Comparison of ENCODE assay signal across 9 mouse cellular contexts in the genomic region with DNA sequence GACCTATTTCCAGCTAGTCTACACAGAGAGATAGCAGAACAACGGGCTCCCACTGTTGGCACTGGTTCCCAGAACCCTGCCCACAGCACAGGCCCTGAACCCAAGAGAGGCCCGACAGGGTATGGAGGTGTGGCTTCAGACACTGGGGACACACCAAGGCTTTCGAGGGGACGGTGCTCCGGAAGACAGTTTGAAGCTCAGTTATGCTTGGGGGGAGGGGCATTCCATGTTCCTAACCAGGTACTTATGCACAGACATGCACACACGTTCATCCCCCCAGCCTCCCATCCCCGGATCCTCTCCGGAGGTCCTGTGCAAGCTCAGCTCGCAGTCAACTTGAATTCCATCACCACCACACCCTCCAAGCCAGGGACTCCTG. TPM values are rescaled to one million over a fixed set of nuclear protein-coding genes. Genes with fewer than 3 reads are reported as not detected.
DNase-seq lines count a peak whose midpoint lies in the region; ATAC-seq and TF ChIP-seq lines count a peak whose summit lies in the region.
"Had no signal": no experiment of that assay in that cellular context is flagged by ENCODE, and none has a peak within 500 bp of the region (broad histone marks: within the 10 kb centered on the region; RNA-seq: fewer than 3 reads in every experiment).

No protein-coding gene starts in this region.

- WGBS in heart, postnatal 0 days: 44% methylated on average over 9 of the region's 9 CpGs
- WGBS in forebrain, embryonic 10.5 days: 60% methylated on average over 9 of the region's 9 CpGs
- 57% methylated on average over 9 of the region's 9 CpGs for WGBS in limb, embryonic 13.5 days
- 34% methylated on average over 9 of the region's 9 CpGs for WGBS in stomach, postnatal 0 days

- TF ChIP-seq CTCF in heart, postnatal 0 days (IDR thresholded peaks at IDR 0.05; ENCODE audit: low read depth): no peak
- no peak for TF ChIP-seq CTCF in stomach, postnatal 0 days (IDR thresholded peaks at IDR 0.05; ENCODE audit: low read depth)

- H3K9ac ChIP-seq in heart, postnatal 0 days (replicated peaks; ENCODE audit: low read depth, low read length): no peak overlapping the region
- no peak overlapping the region for H3K9ac ChIP-seq in limb, embryonic 13.5 days
- H3K9ac ChIP-seq in stomach, postnatal 0 days (ENCODE audit: low read length): no peak overlapping the region

- DNase-seq in heart, postnatal 0 days (ENCODE audit: low spot score): no peak
- DNase-seq in heart, adult 18-20 months: no peak
- no peak for DNase-seq in forebrain, embryonic 10.5 days (ENCODE audit: extremely low spot score, low spot score)
- peak; percentile 57 for DNase-seq in stomach, postnatal 0 days (ENCODE audit: low spot score)
- no peak for DNase-seq in gastrocnemius, postnatal 10 days
- DNase-seq in natural killer cell, adult 2 months (ENCODE audit: low spot score in 2 of 2): no peak
- no peak for DNase-seq in gastrocnemius, postnatal 14 days
- DNase-seq: heart, postnatal 10 days had no signal

- H3K27ac ChIP-seq in heart, postnatal 0 days (ENCODE audit: low read depth): peak overlapping the region; percentile 47; the same call in 1 of the 2 replicates
- H3K27ac ChIP-seq in forebrain, embryonic 10.5 days: peak overlapping the region; percentile 70
- H3K27ac ChIP-seq in limb, embryonic 13.5 days: no peak overlapping the region
- no peak overlapping the region for H3K27ac ChIP-seq in stomach, postnatal 0 days (replicated peaks)

- H3K4me1 ChIP-seq in heart, postnatal 0 days (ENCODE audit: control insufficient read depth, insufficient read depth): no peaks in the 10 kb centered on the region
- peaks cover 82% of the 10 kb centered on the region for H3K4me1 ChIP-seq in forebrain, embryonic 10.5 days
- peaks cover 29% of the 10 kb centered on the region for H3K4me1 ChIP-seq in limb, embryonic 13.5 days
- H3K4me1 ChIP-seq in stomach, postnatal 0 days (replicated peaks; ENCODE audit: control insufficient read depth, insufficient read depth): 0 out of 2 replicates have a peak, but pooled peaks cover 8% of the 10 kb centered on the region

- no peak overlapping the region for H3K4me3 ChIP-seq in heart, postnatal 0 days (ENCODE audit: low read depth, low read length)
- H3K4me3 ChIP-seq in forebrain, embryonic 10.5 days: peak overlapping the region; percentile 21; the same call in 1 of the 2 replicates
- H3K4me3 ChIP-seq in limb, embryonic 13.5 days: no peak overlapping the region
- H3K4me3 ChIP-seq in stomach, postnatal 0 days (ENCODE audit: low read depth, low read length): no peak overlapping the region

- H3K4me2 ChIP-seq in heart, postnatal 0 days (ENCODE audit: low read depth, low read length): peak overlapping the region; percentile 11; the same call in 1 of the 2 replicates
- 0 out of 2 replicates have a peak overlapping the region, but pooled peaks have one; percentile 3 for H3K4me2 ChIP-seq in limb, embryonic 13.5 days (replicated peaks)
- no peak overlapping the region for H3K4me2 ChIP-seq in stomach, postnatal 0 days (replicated peaks; ENCODE audit: low read depth)

- no peaks in the 10 kb centered on the region for H3K36me3 ChIP-seq in heart, postnatal 0 days (replicated peaks; ENCODE audit: control insufficient read depth, insufficient read depth, low read length)
- H3K36me3 ChIP-seq in forebrain, embryonic 10.5 days (replicated peaks): peaks cover 13% of the 10 kb centered on the region
- H3K36me3 ChIP-seq in limb, embryonic 13.5 days: no peaks in the 10 kb centered on the region
- no peaks in the 10 kb centered on the region for H3K36me3 ChIP-seq in stomach, postnatal 0 days (ENCODE audit: control insufficient read depth, insufficient read depth, low read length)

- intact Hi-C loops in gastrocnemius, postnatal 14 days (cut with DNase I; ENCODE audit: low total_unique reads): loop anchor here (10.0 kb wide), 1 partner anchor 287 kb away; no protein-coding TSS in a partner anchor

- H3K27me3 ChIP-seq in heart, postnatal 0 days (ENCODE audit: control insufficient read depth, insufficient read depth, low read length): 0 out of 2 replicates have a peak, but pooled peaks cover 4% of the 10 kb centered on the region
- peaks cover 27% of the 10 kb centered on the region for H3K27me3 ChIP-seq in forebrain, embryonic 10.5 days (ENCODE audit: poor library complexity, severe bottlenecking)
- H3K27me3 ChIP-seq in limb, embryonic 13.5 days: peaks cover 10% of the 10 kb centered on the region
- H3K27me3 ChIP-seq in stomach, postnatal 0 days (ENCODE audit: control insufficient read depth, insufficient read depth, low read length): no peaks in the 10 kb centered on the region

- no peak for ATAC-seq in heart, postnatal 0 days (ENCODE audit: insufficient read depth, low read depth)
- no peak for ATAC-seq in limb, embryonic 13.5 days (ENCODE audit: low FRiP score, low read depth)
- ATAC-seq in stomach, postnatal 0 days (ENCODE audit: low FRiP score, low TSS enrichment): no peak

- H3K9me3 ChIP-seq in heart, postnatal 0 days (replicated peaks; ENCODE audit: control insufficient read depth, low read length): no peaks in the 10 kb centered on the region
- no peaks in the 10 kb centered on the region for H3K9me3 ChIP-seq in forebrain, embryonic 10.5 days
- H3K9me3 ChIP-seq in limb, embryonic 13.5 days: no peaks in the 10 kb centered on the region
- no peaks in the 10 kb centered on the region for H3K9me3 ChIP-seq in stomach, postnatal 0 days (ENCODE audit: control insufficient read depth, low read length)

- no peak for TF ChIP-seq EP300 in heart, postnatal 0 days (IDR thresholded peaks at IDR 0.05; ENCODE audit: low read depth)
- no peak for TF ChIP-seq EP300 in stomach, postnatal 0 days (optimal IDR thresholded peaks at IDR 0.05)

RNA-seq across cellular contexts. Expression of a gene that starts 4.8 kb away (rescaled TPM):
- total RNA-seq in heart, postnatal 0 days (2014; rRNA removed; ENCODE audit: low replicate concordance): 74.3 and 77.2 TPM in 2 replicates
- 15.1 and 17.4 TPM in 2 replicates for polyA plus RNA-seq in heart, postnatal 0 days (2015; fragmentation: Nextera tagmentation; extraction: Ambion mirVana)
- 10 to 100 TPM; 26.7 to 30.5 TPM for total RNA-seq in heart, adult 18-20 months (2021)
- polyA plus RNA-seq in forebrain, embryonic 10.5 days (2016; fragmentation: Nextera tagmentation; extraction: Ambion mirVana): 74.4 and 77.0 TPM in 2 replicates
- 17.6 and 24.6 TPM in 2 replicates for polyA plus RNA-seq in limb, embryonic 13.5 days (2015; fragmentation: Nextera tagmentation; extraction: Ambion mirVana)
- 17.3 and 27.8 TPM in 2 replicates for polyA plus RNA-seq in stomach, postnatal 0 days (2015; fragmentation: Nextera tagmentation; extraction: Ambion mirVana)
- total RNA-seq in gastrocnemius, postnatal 10 days (2021): 10 to 100 TPM; 37.0 to 38.3 TPM
- total RNA-seq in gastrocnemius, postnatal 14 days (2021): 10 to 100 TPM; 26.9 to 29.6 TPM

Comparison
In these comparisons a context has a peak if more than half of its experiments do, and no peak if none do; other contexts are left out.
1. H3K27ac ChIP-seq: peak in heart, postnatal 0 days (single experiment) and forebrain, embryonic 10.5 days (single experiment); none in limb, embryonic 13.5 days (single experiment) and stomach, postnatal 0 days (single experiment).